Mouse (Mus musculus) c-Kit-positive CD71-positive TER-119-positive erythroid progenitor cells, embryonic 14.5 days (primary cell): ENCODE measurements at regions not wholly inside any gene's neighbourhood (a gene's known extent, or its start where the extent isn't known, plus 50 kb on each side); places are given as distances from the start of the nearest gene placed in this dataset.

ENCODE experiments used
- DNase-seq: peaks from one replicate; pipeline ENCODE4 v3.0.0-alpha.2; 2013; ENCODE audit warnings: low spot score

GRCm38 (mm10) chr4:57362652-57363051, 61.0 kb upstream of the Ptpn3 start:
- no peak for DNase-seq

- peak; percentile 22 for DNase-seq
These were observed 64.2 kb upstream of the Palm2 start for GRCm38 (mm10) chr4:57369736-57370373.

- no peak for DNase-seq
These were observed 56.2 kb upstream of the Palm2 start for GRCm38 (mm10) chr4:57377872-57378271.

- DNase-seq, result no peak
These were observed 53.8 kb upstream of the Palm2 start for GRCm38 (mm10) chr4:57380063-57380800.

- DNase-seq, result no peak
These were observed 52.7 kb upstream of the Palm2 start for GRCm38 (mm10) chr4:57381306-57381705.
